ENCODE assay signal across 18 mouse cellular contexts in genomic region chr5:147761275-147761674, GRCm38 (mm10). TPM values are rescaled to one million over a fixed set of nuclear protein-coding genes. Genes with fewer than 3 reads are reported as not detected.
DNase-seq lines count a peak whose midpoint lies in the region; ATAC-seq lines count a peak whose summit lies in the region.
"Had no signal": no experiment of that assay in that cellular context is flagged by ENCODE, and none has a peak within 500 bp of the region (broad histone marks: within the 10 kb centered on the region; RNA-seq: fewer than 3 reads in every experiment).

No protein-coding gene starts in this region.

- no peaks in the 10 kb centered on the region for H3K9me3 ChIP-seq in heart, embryonic 16.5 days (replicated peaks; ENCODE audit: control insufficient read depth, low read length)
- no peaks in the 10 kb centered on the region for H3K9me3 ChIP-seq in liver, embryonic 12.5 days (replicated peaks)
- H3K9me3 ChIP-seq: hindbrain, embryonic 13.5 days; neural tube, embryonic 15.5 days had no signal

- H3K9ac ChIP-seq in heart, embryonic 16.5 days (ENCODE audit: low read length), result no peak overlapping the region
- no peak overlapping the region for H3K9ac ChIP-seq in liver, embryonic 12.5 days
- H3K9ac ChIP-seq: hindbrain, embryonic 13.5 days; liver, embryonic 14.5 days; neural tube, embryonic 15.5 days had no signal

- intact Hi-C loops in heart, postnatal 10 days (cut with DNase I), result no loop called here

- no peak overlapping the region for H3K4me3 ChIP-seq in heart, embryonic 16.5 days (ENCODE audit: low read length)
- H3K4me3 ChIP-seq in liver, embryonic 12.5 days, result no peak overlapping the region
- H3K4me3 ChIP-seq: hindbrain, embryonic 13.5 days; layer of hippocampus, adult 2 months; myocyte; neural tube, embryonic 15.5 days had no signal

- H3K36me3 ChIP-seq in heart, embryonic 16.5 days (ENCODE audit: control insufficient read depth, insufficient read depth), result no peaks in the 10 kb centered on the region
- H3K36me3 ChIP-seq in liver, embryonic 12.5 days, result no peaks in the 10 kb centered on the region
- H3K36me3 ChIP-seq: hindbrain, embryonic 13.5 days; neural tube, embryonic 15.5 days had no signal

- H3K27me3 ChIP-seq in heart, embryonic 16.5 days (ENCODE audit: control insufficient read depth, insufficient read depth, low read length), result no peaks in the 10 kb centered on the region
- no peaks in the 10 kb centered on the region for H3K27me3 ChIP-seq in liver, embryonic 12.5 days (replicated peaks)
- H3K27me3 ChIP-seq: neural tube, embryonic 15.5 days had no signal

- ATAC-seq in heart, embryonic 16.5 days (replicated peaks; ENCODE audit: extremely low read depth, insufficient read depth, low FRiP score), result no peak
- peak; percentile 51; the same call in 1 of the 2 replicates for ATAC-seq in liver, embryonic 12.5 days
- ATAC-seq: forebrain, embryonic 14.5 days had no signal

- no peak for DNase-seq in heart, postnatal 10 days
- DNase-seq in ES-CJ7 (ENCODE audit: low read depth, low spot score), result peak; percentile 74
- DNase-seq in MEL-GATA-1-ER (ENCODE audit: extremely low read depth, low read depth), result peak; percentile 34
- no peak for DNase-seq in gastrocnemius, postnatal 10 days
- DNase-seq in retina, embryonic 14.5 days (ENCODE audit: low spot score), result no peak
- DNase-seq: adrenal gland, postnatal 36 days; cerebellum, adult 9-10 months; retina, postnatal 1 day; thymus, postnatal 25 days had no signal

- no peak overlapping the region for H3K27ac ChIP-seq in heart, embryonic 16.5 days (ENCODE audit: low read length)
- H3K27ac ChIP-seq in liver, embryonic 12.5 days, result no peak overlapping the region
- H3K27ac ChIP-seq: hindbrain, embryonic 13.5 days; layer of hippocampus, adult 2 months; liver, embryonic 14.5 days; neural tube, embryonic 15.5 days had no signal

- peak overlapping the region; percentile 40; the same call in 1 of the 2 replicates for H3K4me2 ChIP-seq in heart, embryonic 16.5 days (ENCODE audit: low read depth, low read length)
- peak overlapping the region; percentile 24 for H3K4me2 ChIP-seq in liver, embryonic 12.5 days
- H3K4me2 ChIP-seq: hindbrain, embryonic 13.5 days; midbrain, embryonic 11.5 days; neural tube, embryonic 15.5 days had no signal

- WGBS in heart, embryonic 16.5 days, result 13% methylated on average over 9 of the region's 9 CpGs
- WGBS in liver, embryonic 12.5 days (ENCODE audit: insufficient replicate concordance), result 9% methylated on average over 9 of the region's 9 CpGs

- no peaks in the 10 kb centered on the region for H3K4me1 ChIP-seq in heart, embryonic 16.5 days (ENCODE audit: control insufficient read depth, insufficient read depth, low read length)
- peaks cover 33% of the 10 kb centered on the region for H3K4me1 ChIP-seq in liver, embryonic 12.5 days
- H3K4me1 ChIP-seq: hindbrain, embryonic 13.5 days had no signal

RNA-seq across cellular contexts. Expression of gene Flt1, which starts 35.5 kb away (rescaled TPM):
- 21.4 and 22.6 TPM in 2 replicates for polyA plus RNA-seq in heart, embryonic 16.5 days (2015; fragmentation: Nextera tagmentation; extraction: Ambion mirVana)
- total RNA-seq in heart, postnatal 10 days (2021), result 10 to 100 TPM; 53.6 to 56.0 TPM
- 7.6 and 8.0 TPM in 2 replicates for polyA plus RNA-seq in liver, embryonic 12.5 days (2016; fragmentation: Nextera tagmentation; extraction: Ambion mirVana)
- total RNA-seq in gastrocnemius, postnatal 10 days (2021), result 10 to 100 TPM; 14.7 to 17.8 TPM

Comparison
In these comparisons a context has a peak if more than half of its experiments do, and no peak if none do; other contexts are left out.
1. DNase-seq: peak in ES-CJ7 (single experiment) and MEL-GATA-1-ER (single experiment); none in heart, postnatal 10 days (0 of 2), gastrocnemius, postnatal 10 days (single experiment) and retina, embryonic 14.5 days (single experiment).